Mouse (Mus musculus) forebrain, embryonic 15.5 days (tissue): Measurements from ENCODE around the gene Vps45. TPM values are rescaled to one million over a fixed set of nuclear protein-coding genes. Genes with fewer than 3 reads are reported as not detected.
A peak's percentile ranks its signal among the peaks of the same experiment; 100 is the strongest.

Experiments
- ATAC-seq: fragments of 200-750 bp; cut with Nextera tagmentation; replicated peaks from 2 replicates; pipeline ENCODE4 v1.8.0; 2017; ENCODE audit warnings: mild to moderate bottlenecking, moderate TSS enrichment, moderate library complexity
- H3K27ac ChIP-seq: fragments of 300-500 bp; sonication (generic); replicated peaks from 2 replicates; pipeline ENCODE4 v1.5.1; 2015; ENCODE audit warnings: mild to moderate bottlenecking, inconsistent platforms
- H3K27me3 ChIP-seq: fragments of 300-500 bp; sonication (generic); 2 replicates; pipeline ENCODE4 v1.6.1; 2015; ENCODE audit warnings: inconsistent platforms
- H3K36me3 ChIP-seq: fragments of 300-500 bp; sonication (generic); 2 replicates; pipeline ENCODE4 v1.6.1; 2015; ENCODE audit warnings: mild to moderate bottlenecking, inconsistent platforms
- H3K4me1 ChIP-seq: fragments of 300-500 bp; sonication (generic); 2 replicates; pipeline ENCODE4 v1.6.1; 2015; ENCODE audit warnings: inconsistent platforms
- H3K4me2 ChIP-seq: fragments of 300-500 bp; sonication (generic); replicated peaks from 2 replicates; pipeline ENCODE4 v1.6.1; 2015; ENCODE audit warnings: mild to moderate bottlenecking, inconsistent platforms
- H3K4me3 ChIP-seq: fragments of 300-500 bp; sonication (generic); 2 replicates; pipeline ENCODE4 v1.5.1; 2015; ENCODE audit warnings: mild to moderate bottlenecking, inconsistent platforms
- H3K9ac ChIP-seq: fragments of 300-500 bp; sonication (generic); replicated peaks from 2 replicates; pipeline ENCODE4 v1.6.1; 2015; ENCODE audit warnings: mild to moderate bottlenecking, inconsistent platforms
- H3K9me3 ChIP-seq: fragments of 300-500 bp; sonication (generic); 2 replicates; pipeline ENCODE4 v1.6.1; 2016; ENCODE audit warnings: inconsistent platforms
- WGBS: fragments of 180-500 bp; shearing (Covaris S2); methylation state at CpG from one replicate; pipeline ENCODE4 v1.1.7; 2015; ENCODE audit warnings: mixed read lengths; 5-methylcytosine and 5-hydroxymethylcytosine counted together
- polyA plus RNA-seq: library from polyadenylated mRNA; unstranded; fragments of >200 nt; fragmentation: Nextera tagmentation; extraction: Ambion mirVana; gene quantifications from 2 replicates; pipeline ENCODE4 v1.2.1, GENCODE M21; 2015

Gene Vps45
- polyA plus RNA-seq, 1 experiment from 2014 or later: 65.6 TPM

DNA sequence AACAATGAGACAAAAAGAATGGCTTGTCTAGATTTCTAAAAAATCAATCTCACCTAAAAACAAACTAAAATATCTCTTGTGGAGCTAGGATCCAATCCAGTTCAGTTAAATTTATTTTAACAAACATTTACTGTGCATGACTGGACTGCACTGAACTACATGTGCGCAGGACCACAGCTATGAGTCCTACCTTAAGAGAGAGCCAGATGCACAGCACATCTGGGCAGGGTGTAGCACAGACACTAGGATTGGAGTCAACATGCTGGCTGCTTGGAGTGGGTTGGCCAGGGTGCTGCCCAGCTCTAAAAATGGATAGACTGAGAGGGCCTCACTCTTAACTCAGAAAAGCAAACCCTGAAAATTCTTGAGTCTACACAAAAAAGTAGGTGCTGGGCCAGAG is 56.7 kb downstream of the Vps45 start:
- Histone ChIP-seq H3K9ac (no peak overlapping the region), H3K9me3 (no peaks in the 10 kb centered on the region), H3K4me1 (peaks cover 17% of the 10 kb centered on the region), H3K4me2 (no peak overlapping the region), H3K27ac (no peak overlapping the region), H3K4me3 (no peak overlapping the region), H3K27me3 (no peaks in the 10 kb centered on the region), H3K36me3 (no peaks in the 10 kb centered on the region)
- ATAC-seq: no peak
- WGBS: 98% methylated on average over 1 of the region's 1 CpGs

DNA sequence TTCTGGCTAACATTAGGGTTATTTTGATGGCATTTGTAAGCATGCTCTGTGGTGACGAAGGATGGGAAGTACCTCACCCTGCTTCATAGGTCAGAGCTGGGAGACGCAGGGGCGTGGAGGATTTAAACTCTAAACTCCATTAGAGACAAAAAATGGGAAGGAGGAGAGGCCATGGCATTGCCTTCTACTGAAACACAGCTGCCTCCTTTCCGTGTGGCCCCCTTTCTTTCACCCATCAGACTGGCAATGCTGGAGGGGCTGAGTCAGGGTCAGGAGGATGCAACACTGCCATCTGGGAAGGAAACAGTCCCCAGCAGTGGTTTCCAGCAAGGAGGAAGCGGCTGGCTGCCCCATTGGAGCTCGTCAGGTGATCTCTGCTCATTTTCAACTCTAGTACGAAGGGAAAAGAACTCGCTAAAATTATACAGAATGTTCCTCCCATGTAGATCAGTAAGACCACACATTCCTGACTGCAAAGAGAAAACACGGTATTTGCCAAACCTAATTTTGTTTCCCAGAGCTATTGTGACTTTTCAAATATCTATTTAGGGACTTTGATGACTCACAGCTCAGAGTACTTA is 57.3 kb downstream of the Vps45 start:
- WGBS: 66% methylated on average over 9 of the region's 9 CpGs
- no peak for ATAC-seq
- Histone ChIP-seq H3K9me3 (no peaks in the 10 kb centered on the region), H3K4me3 (no peak overlapping the region), H3K9ac (no peak overlapping the region), H3K36me3 (no peaks in the 10 kb centered on the region), H3K27ac (no peak overlapping the region), H3K4me2 (no peak overlapping the region), H3K4me1 (peaks cover 21% of the 10 kb centered on the region), H3K27me3 (no peaks in the 10 kb centered on the region)

GRCm38 (mm10) chr3:96000080-96000632 is 58.1 kb downstream of the Vps45 start:
- no peaks in the 10 kb centered on the region for H3K9me3 ChIP-seq
- H3K27ac ChIP-seq: no peak overlapping the region
- no peaks in the 10 kb centered on the region for H3K27me3 ChIP-seq
- no peak overlapping the region for H3K4me2 ChIP-seq
- no peak for ATAC-seq
- no peaks in the 10 kb centered on the region for H3K36me3 ChIP-seq
- WGBS: 79% methylated on average over 14 of the region's 14 CpGs
- H3K9ac ChIP-seq: no peak overlapping the region
- H3K4me3 ChIP-seq: no peak overlapping the region
- peaks cover 21% of the 10 kb centered on the region for H3K4me1 ChIP-seq

- no peaks in the 10 kb centered on the region for H3K9me3 ChIP-seq
- no peak overlapping the region for H3K4me3 ChIP-seq
- ATAC-seq: no peak
- peaks cover 21% of the 10 kb centered on the region for H3K4me1 ChIP-seq
- no peak overlapping the region for H3K9ac ChIP-seq
- no peaks in the 10 kb centered on the region for H3K36me3 ChIP-seq
- H3K27ac ChIP-seq: no peak overlapping the region
- H3K4me2 ChIP-seq: no peak overlapping the region
- 90% methylated on average over 12 of the region's 12 CpGs for WGBS
- no peaks in the 10 kb centered on the region for H3K27me3 ChIP-seq
Observed at GRCm38 (mm10) chr3:95999308-96000079, 58.8 kb downstream of the Vps45 start.

DNA sequence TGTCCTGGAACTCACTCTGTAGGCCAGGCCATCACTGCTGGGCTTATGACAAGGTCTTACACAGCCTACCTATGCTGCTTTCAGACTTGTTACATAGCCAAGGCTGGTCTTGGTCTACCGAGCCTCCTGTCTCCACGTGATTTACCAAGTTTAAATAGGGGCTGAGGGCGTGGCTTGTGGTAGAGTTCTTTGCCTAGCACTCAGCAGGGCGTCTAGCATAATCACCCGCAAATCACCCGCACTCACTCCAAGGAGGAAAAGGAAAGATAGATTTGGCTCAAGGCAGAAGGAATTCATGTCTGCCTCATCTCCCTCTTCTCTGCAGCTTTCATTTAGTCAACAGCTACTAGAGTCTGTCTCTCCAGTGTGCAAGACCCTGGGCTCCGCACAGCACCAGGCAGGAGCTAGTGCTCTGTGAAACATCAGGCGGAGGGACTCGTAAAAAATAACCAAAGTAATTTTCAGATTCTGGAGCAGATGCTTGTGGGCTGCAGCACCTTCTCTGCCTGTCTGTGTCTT is 61.0 kb downstream of the Vps45 start:
- Histone ChIP-seq H3K4me2 (peak overlapping the region; percentile 79), H3K27ac (0 out of 2 replicates have a peak overlapping the region, but pooled peaks have one; percentile 29), H3K4me1 (peaks cover 41% of the 10 kb centered on the region), H3K9ac (no peak overlapping the region; the same call in 1 of the 2 replicates), H3K9me3 (no peaks in the 10 kb centered on the region), H3K36me3 (0 out of 2 replicates have a peak, but pooled peaks cover 4% of the 10 kb centered on the region), H3K27me3 (no peaks in the 10 kb centered on the region), H3K4me3 (peak overlapping the region; percentile 82)
- 15% methylated on average over 9 of the region's 9 CpGs for WGBS
- no peak for ATAC-seq

- Histone ChIP-seq H3K27me3 (no peaks in the 10 kb centered on the region), H3K27ac (peak overlapping the region; percentile 98), H3K4me2 (peak overlapping the region; percentile 79), H3K9me3 (no peaks in the 10 kb centered on the region), H3K4me3 (peak overlapping the region; percentile 82), H3K9ac (peak overlapping the region; percentile 97), H3K36me3 (peaks cover 7% of the 10 kb centered on the region), H3K4me1 (peaks cover 46% of the 10 kb centered on the region)
- ATAC-seq: no peak
- 8% methylated on average over 6 of the region's 6 CpGs for WGBS
Observed at GRCm38 (mm10) chr3:95996451-95997073, 61.7 kb downstream of the Vps45 start.

- peak within 1 kb of the TSS; percentile 97 for H3K9ac ChIP-seq
- peak within 1 kb of the TSS; percentile 98 for H3K27ac ChIP-seq
- under 1% methylated on average over 59 of the region's 84 CpGs for WGBS
- peak within 1 kb of the TSS; percentile 79 for H3K4me2 ChIP-seq
- no peaks in the 10 kb centered on the region for H3K9me3 ChIP-seq
- ATAC-seq: peak; percentile 72
- H3K4me1 ChIP-seq: peaks cover 46% of the 10 kb centered on the region
- peaks cover 13% of the 10 kb centered on the region for H3K36me3 ChIP-seq
- H3K27me3 ChIP-seq: no peaks in the 10 kb centered on the region
- peak within 1 kb of the TSS; percentile 82 for H3K4me3 ChIP-seq
Observed at GRCm38 (mm10) chr3:95995802-95996428, 62.4 kb downstream of the Vps45 start, which contains the start of gene Plekho1. Plekho1 (minus strand) TSS chr3:95996001.

GRCm38 (mm10) chr3:95994975-95995801 is 63.1 kb downstream of the Vps45 start:
- under 1% methylated on average over 49 of the region's 51 CpGs for WGBS
- Histone ChIP-seq H3K36me3 (peaks cover 20% of the 10 kb centered on the region), H3K4me1 (peaks cover 46% of the 10 kb centered on the region), H3K4me3 (peak overlapping the region; percentile 82), H3K4me2 (peak overlapping the region; percentile 79), H3K27ac (peak overlapping the region; percentile 98), H3K27me3 (no peaks in the 10 kb centered on the region), H3K9ac (peak overlapping the region; percentile 97), H3K9me3 (no peaks in the 10 kb centered on the region)
- ATAC-seq: peak; percentile 70

GRCm38 (mm10) chr3:95994381-95994846 is 63.9 kb downstream of the Vps45 start:
- no peaks in the 10 kb centered on the region for H3K9me3 ChIP-seq
- H3K9ac ChIP-seq: peak overlapping the region; percentile 97
- peak overlapping the region; percentile 98 for H3K27ac ChIP-seq
- H3K27me3 ChIP-seq: no peaks in the 10 kb centered on the region
- peak overlapping the region; percentile 82 for H3K4me3 ChIP-seq
- H3K4me1 ChIP-seq: peaks cover 46% of the 10 kb centered on the region
- peak overlapping the region; percentile 79 for H3K4me2 ChIP-seq
- peaks cover 28% of the 10 kb centered on the region for H3K36me3 ChIP-seq
- ATAC-seq: no peak
- 3% methylated on average over 6 of the region's 6 CpGs for WGBS

DNA sequence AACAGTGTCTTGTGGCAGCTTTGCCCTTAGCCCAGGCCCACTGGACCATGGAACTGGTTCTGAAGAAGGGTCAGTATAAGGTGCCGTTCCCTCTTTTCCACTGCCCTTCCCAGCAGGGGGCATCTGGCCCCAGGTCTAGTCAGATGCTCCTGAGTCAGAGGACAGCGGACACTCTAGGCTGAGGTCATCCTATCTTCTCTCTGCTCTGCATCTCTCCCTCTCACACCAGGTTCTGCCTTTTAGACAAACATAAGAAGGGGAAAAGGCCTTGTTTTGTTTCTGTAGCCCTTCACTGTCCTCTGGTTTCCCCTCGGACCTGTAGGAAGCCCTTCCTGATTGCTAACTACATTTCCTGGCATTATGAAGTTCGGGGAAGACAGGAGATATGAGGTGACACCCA is 64.4 kb downstream of the Vps45 start:
- Histone ChIP-seq H3K36me3 (peaks cover 33% of the 10 kb centered on the region), H3K4me3 (peak overlapping the region; percentile 82), H3K27me3 (no peaks in the 10 kb centered on the region), H3K4me1 (peaks cover 51% of the 10 kb centered on the region), H3K4me2 (peak overlapping the region; percentile 79), H3K9me3 (no peaks in the 10 kb centered on the region), H3K9ac (peak overlapping the region; percentile 97), H3K27ac (peak overlapping the region; percentile 98)
- WGBS: 21% methylated on average over 4 of the region's 4 CpGs
- no peak for ATAC-seq
